Mouse (Mus musculus): ENCODE data around the gene Map1s.

- TF ChIP-seq CTCF (IDR thresholded peaks at IDR 0.05; ENCODE audit: borderline replicate concordance, extremely low read depth, insufficient read depth, insufficient read length) (no peak), POLR2A (IDR thresholded peaks at IDR 0.05; ENCODE audit: borderline replicate concordance, extremely low read depth, insufficient read depth, insufficient read length, poor library complexity, severe bottlenecking) (no peak)
Measured at GRCm38 (mm10) chr8:70912955-70913354, 7.2 kb downstream of the Map1s start.
